Mouse (Mus musculus) lung, embryonic 16.5 days (tissue): Measurements from ENCODE around the gene Dync1i2. TPM values are rescaled to one million over a fixed set of nuclear protein-coding genes. Genes with fewer than 3 reads are reported as not detected.

ENCODE experiments used
- ATAC-seq: fragments of 200-750 bp; cut with Nextera tagmentation; 2 replicates; pipeline ENCODE4 v1.8.0; 2017; ENCODE audit warnings: low read depth, mild to moderate bottlenecking, moderate library complexity
- H3K27ac ChIP-seq: fragments of 300-500 bp; sonication (generic); 2 replicates; pipeline ENCODE4 v1.5.1; 2014; ENCODE audit warnings: mild to moderate bottlenecking, control low read depth, low read length
- H3K27me3 ChIP-seq: fragments of 300-500 bp; sonication (generic); 2 replicates; pipeline ENCODE4 v1.6.1; 2014; ENCODE audit warnings: low read depth, low read length, mixed read lengths; ENCODE audit not compliant: control insufficient read depth, insufficient read depth
- H3K36me3 ChIP-seq: fragments of 300-500 bp; sonication (generic); 2 replicates; pipeline ENCODE4 v1.6.1; 2014; ENCODE audit warnings: low read length; ENCODE audit not compliant: control insufficient read depth, insufficient read depth
- H3K4me1 ChIP-seq: fragments of 300-500 bp; sonication (generic); replicated peaks from 2 replicates; pipeline ENCODE4 v1.6.1; 2014; ENCODE audit warnings: low read length, mixed read lengths; ENCODE audit not compliant: control insufficient read depth, insufficient read depth
- H3K4me2 ChIP-seq: fragments of 300-500 bp; sonication (generic); 2 replicates; pipeline ENCODE4 v1.6.1; 2014; ENCODE audit warnings: low read depth, low read length, control low read depth
- H3K4me3 ChIP-seq: fragments of 300-500 bp; sonication (generic); 2 replicates; pipeline ENCODE4 v1.5.1; 2014; ENCODE audit warnings: mild to moderate bottlenecking, low read length, control low read depth
- H3K9ac ChIP-seq: fragments of 300-500 bp; sonication (generic); 2 replicates; pipeline ENCODE4 v1.6.1; 2014; ENCODE audit warnings: low read length, control low read depth
- H3K9me3 ChIP-seq: fragments of 300-500 bp; sonication (generic); 2 replicates; pipeline ENCODE4 v1.6.1; 2016; ENCODE audit warnings: low read length; ENCODE audit not compliant: control insufficient read depth
- WGBS: fragments of 180-500 bp; shearing (Covaris S2); extraction: QIAGEN DNeasy Blood & Tissue Kit; methylation state at CpG from one replicate; pipeline ENCODE4 v1.1.7; 2014; 5-methylcytosine and 5-hydroxymethylcytosine counted together
- polyA plus RNA-seq: library from polyadenylated mRNA; unstranded; fragments of >200 nt; fragmentation: Nextera tagmentation; extraction: Ambion mirVana; gene quantifications from 2 replicates; pipeline ENCODE4 v1.2.1, GENCODE M21; 2015

The Dync1i2 gene
- polyA plus RNA-seq, 1 experiment from 2014 or later = 104 TPM

- Histone ChIP-seq H3K9me3 (no peaks in the 10 kb centered on the region), H3K36me3 (peaks cover 5% of the 10 kb centered on the region), H3K4me2 (no peak overlapping the region), H3K27me3 (no peaks in the 10 kb centered on the region), H3K4me3 (no peak overlapping the region), H3K27ac (no peak overlapping the region), H3K4me1 (no peaks in the 10 kb centered on the region), H3K9ac (no peak overlapping the region)
- WGBS = 91% methylated on average over 1 of the region's 1 CpGs
- ATAC-seq = no peak
These were observed 18.1 kb downstream of the Dync1i2 start for GRCm38 (mm10) chr2:71229603-71230002.

- ATAC-seq = no peak
- H3K27me3 ChIP-seq = no peaks in the 10 kb centered on the region
- no peak overlapping the region for H3K9ac ChIP-seq
- no peak overlapping the region for H3K4me2 ChIP-seq
- no peaks in the 10 kb centered on the region for H3K9me3 ChIP-seq
- no peak overlapping the region for H3K27ac ChIP-seq
- H3K36me3 ChIP-seq = peaks cover 5% of the 10 kb centered on the region
- WGBS = 85% methylated on average over 5 of the region's 5 CpGs
- no peak overlapping the region for H3K4me3 ChIP-seq
- no peaks in the 10 kb centered on the region for H3K4me1 ChIP-seq
These were observed 20.4 kb downstream of the Dync1i2 start for GRCm38 (mm10) chr2:71231951-71232350.

GRCm38 (mm10) chr2:71232976-71233375 is 21.5 kb downstream of the Dync1i2 start:
- WGBS = 67% methylated on average over 2 of the region's 2 CpGs
- no peak overlapping the region for H3K4me2 ChIP-seq
- H3K27me3 ChIP-seq = no peaks in the 10 kb centered on the region
- H3K4me1 ChIP-seq = no peaks in the 10 kb centered on the region
- no peak overlapping the region for H3K27ac ChIP-seq
- H3K9ac ChIP-seq = no peak overlapping the region
- no peaks in the 10 kb centered on the region for H3K9me3 ChIP-seq
- ATAC-seq = no peak
- H3K36me3 ChIP-seq = peaks cover 7% of the 10 kb centered on the region
- H3K4me3 ChIP-seq = no peak overlapping the region

GRCm38 (mm10) chr2:71235420-71235819 is 23.9 kb downstream of the Dync1i2 start:
- 71% methylated on average over 4 of the region's 4 CpGs for WGBS
- peaks cover 2% of the 10 kb centered on the region; the same call in 1 of the 2 replicates for H3K36me3 ChIP-seq
- no peak overlapping the region for H3K4me3 ChIP-seq
- no peak overlapping the region for H3K4me2 ChIP-seq
- H3K9me3 ChIP-seq = no peaks in the 10 kb centered on the region
- no peaks in the 10 kb centered on the region for H3K4me1 ChIP-seq
- H3K9ac ChIP-seq = no peak overlapping the region
- ATAC-seq = no peak
- no peak overlapping the region for H3K27ac ChIP-seq
- H3K27me3 ChIP-seq = no peaks in the 10 kb centered on the region

- peaks cover 2% of the 10 kb centered on the region; the same call in 1 of the 2 replicates for H3K36me3 ChIP-seq
- WGBS = 94% methylated on average over 6 of the region's 6 CpGs
- H3K9ac ChIP-seq = no peak overlapping the region
- ATAC-seq = no peak
- H3K9me3 ChIP-seq = no peaks in the 10 kb centered on the region
- H3K27ac ChIP-seq = no peak overlapping the region
- H3K4me1 ChIP-seq = no peaks in the 10 kb centered on the region
- no peak overlapping the region for H3K4me2 ChIP-seq
- no peaks in the 10 kb centered on the region for H3K27me3 ChIP-seq
- no peak overlapping the region for H3K4me3 ChIP-seq
These were observed 24.5 kb downstream of the Dync1i2 start for GRCm38 (mm10) chr2:71236009-71236408.

GRCm38 (mm10) chr2:71241505-71241904 is 30.0 kb downstream of the Dync1i2 start:
- no peak for ATAC-seq
- no peak overlapping the region for H3K9ac ChIP-seq
- 90% methylated on average over 2 of the region's 2 CpGs for WGBS
- H3K4me1 ChIP-seq = no peaks in the 10 kb centered on the region
- H3K27ac ChIP-seq = no peak overlapping the region
- H3K9me3 ChIP-seq = no peaks in the 10 kb centered on the region
- H3K4me2 ChIP-seq = no peak overlapping the region
- H3K27me3 ChIP-seq = no peaks in the 10 kb centered on the region
- no peak overlapping the region for H3K4me3 ChIP-seq
- peaks cover 9% of the 10 kb centered on the region for H3K36me3 ChIP-seq

GRCm38 (mm10) chr2:71242180-71242579 is 30.7 kb downstream of the Dync1i2 start:
- Histone ChIP-seq H3K9me3 (no peaks in the 10 kb centered on the region), H3K27ac (no peak overlapping the region), H3K27me3 (no peaks in the 10 kb centered on the region), H3K4me2 (no peak overlapping the region), H3K36me3 (peaks cover 9% of the 10 kb centered on the region), H3K9ac (no peak overlapping the region), H3K4me3 (no peak overlapping the region), H3K4me1 (no peaks in the 10 kb centered on the region)
- 80% methylated on average over 3 of the region's 3 CpGs for WGBS
- no peak for ATAC-seq

GRCm38 (mm10) chr2:71243058-71243672 is 31.7 kb downstream of the Dync1i2 start:
- Histone ChIP-seq H3K27me3 (no peaks in the 10 kb centered on the region), H3K4me1 (no peaks in the 10 kb centered on the region), H3K36me3 (peaks cover 7% of the 10 kb centered on the region; the same call in 1 of the 2 replicates), H3K9ac (no peak overlapping the region), H3K4me2 (no peak overlapping the region), H3K27ac (no peak overlapping the region), H3K4me3 (no peak overlapping the region), H3K9me3 (no peaks in the 10 kb centered on the region)
- no peak for ATAC-seq
- WGBS = 80% methylated on average over 9 of the region's 9 CpGs

- no peak overlapping the region for H3K9ac ChIP-seq
- no peak for ATAC-seq
- H3K36me3 ChIP-seq = peaks cover 15% of the 10 kb centered on the region
- H3K4me1 ChIP-seq = no peaks in the 10 kb centered on the region
- no peak overlapping the region for H3K27ac ChIP-seq
- no peaks in the 10 kb centered on the region for H3K9me3 ChIP-seq
- H3K4me2 ChIP-seq = no peak overlapping the region
- no peaks in the 10 kb centered on the region for H3K27me3 ChIP-seq
- no peak overlapping the region for H3K4me3 ChIP-seq
- WGBS = 91% methylated on average over 7 of the region's 7 CpGs
These were observed 33.3 kb downstream of the Dync1i2 start for GRCm38 (mm10) chr2:71244807-71245206.

GRCm38 (mm10) chr2:71245416-71245815 is 33.9 kb downstream of the Dync1i2 start:
- no peak overlapping the region for H3K4me3 ChIP-seq
- H3K9me3 ChIP-seq = no peaks in the 10 kb centered on the region
- peaks cover 17% of the 10 kb centered on the region for H3K36me3 ChIP-seq
- H3K9ac ChIP-seq = no peak overlapping the region
- H3K27me3 ChIP-seq = no peaks in the 10 kb centered on the region
- 84% methylated on average over 3 of the region's 3 CpGs for WGBS
- no peak overlapping the region for H3K4me2 ChIP-seq
- ATAC-seq = no peak
- H3K27ac ChIP-seq = no peak overlapping the region
- H3K4me1 ChIP-seq = no peaks in the 10 kb centered on the region
